Mouse (Mus musculus) hindbrain, embryonic 11.5 days (tissue): ENCODE measurements at regions not wholly inside any gene's neighbourhood (a gene's known extent, or its start where the extent isn't known, plus 50 kb on each side); places are given as distances from the start of the nearest gene placed in this dataset.
A peak's percentile ranks its signal among the peaks of the same experiment; 100 is the strongest.

Source experiments
- ATAC-seq: fragments of 200-750 bp; cut with Nextera tagmentation; 2 replicates; pipeline ENCODE4 v1.8.0; 2017; ENCODE audit warnings: mild to moderate bottlenecking, moderate TSS enrichment, moderate library complexity; ENCODE audit not compliant: low FRiP score
- DNase-seq: peaks from one replicate; pipeline ENCODE4 v3.0.0-alpha.2; 2015; ENCODE audit warnings: low spot score
- H3K27ac ChIP-seq: fragments of 300-500 bp; sonication (generic); 2 replicates; pipeline ENCODE4 v1.5.1; 2014; ENCODE audit warnings: mild to moderate bottlenecking, low read depth, low read length
- H3K27me3 ChIP-seq: fragments of 300-500 bp; sonication (generic); 2 replicates; pipeline ENCODE4 v1.6.1; 2014; ENCODE audit warnings: mild to moderate bottlenecking, low read length, moderate library complexity, mixed read lengths; ENCODE audit not compliant: control insufficient read depth, insufficient read depth
- H3K36me3 ChIP-seq: fragments of 300-500 bp; sonication (generic); 2 replicates; pipeline ENCODE4 v1.6.1; 2014; ENCODE audit warnings: mild to moderate bottlenecking, low read length, moderate library complexity, mixed read lengths; ENCODE audit not compliant: control insufficient read depth, insufficient read depth
- H3K4me1 ChIP-seq: fragments of 300-500 bp; sonication (generic); replicated peaks from 2 replicates; pipeline ENCODE4 v1.6.1; 2014; ENCODE audit warnings: low read length, mixed read lengths; ENCODE audit not compliant: control insufficient read depth, insufficient read depth
- H3K4me2 ChIP-seq: fragments of 300-500 bp; sonication (generic); replicated peaks from 2 replicates; pipeline ENCODE4 v1.6.1; 2014; ENCODE audit warnings: mild to moderate bottlenecking, low read depth, low read length
- H3K4me3 ChIP-seq: fragments of 300-500 bp; sonication (generic); 2 replicates; pipeline ENCODE4 v1.5.1; 2014; ENCODE audit warnings: low read depth, low read length
- H3K9ac ChIP-seq: fragments of 300-500 bp; sonication (generic); 2 replicates; pipeline ENCODE4 v1.6.1; 2014; ENCODE audit warnings: low read depth, low read length
- H3K9me3 ChIP-seq: fragments of 300-500 bp; sonication (generic); 2 replicates; pipeline ENCODE4 v1.6.1; 2016; ENCODE audit warnings: low read length; ENCODE audit not compliant: control insufficient read depth
- WGBS: fragments of 180-500 bp; shearing (Covaris S2); extraction: QIAGEN DNeasy Blood & Tissue Kit; methylation state at CpG from one replicate; pipeline ENCODE4 v1.1.7; 2014; 5-methylcytosine and 5-hydroxymethylcytosine counted together

DNA sequence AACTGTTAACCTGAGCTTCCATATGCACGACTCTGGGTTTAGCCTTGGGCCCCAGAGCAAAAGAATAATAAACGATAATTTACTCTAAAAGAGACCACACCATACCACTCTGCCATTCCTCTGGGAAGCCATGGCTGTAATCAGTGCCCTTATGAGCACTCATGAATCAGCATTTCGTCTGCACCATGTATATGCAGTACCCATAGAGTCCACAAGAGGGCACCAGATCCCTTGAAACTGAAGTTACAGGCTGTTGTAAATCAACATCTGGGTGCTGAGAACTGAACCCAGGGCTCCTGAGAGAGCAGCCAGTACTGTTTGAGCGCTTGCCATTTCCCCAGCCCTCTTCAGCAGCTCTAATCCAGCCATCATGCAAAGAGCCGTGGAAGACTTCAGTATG, 508.7 kb upstream of the Zdhhc25 start:
- Histone ChIP-seq H3K4me2 (no peak overlapping the region), H3K4me3 (no peak overlapping the region), H3K36me3 (no peaks in the 10 kb centered on the region), H3K9ac (no peak overlapping the region), H3K27me3 (no peaks in the 10 kb centered on the region), H3K27ac (no peak overlapping the region), H3K4me1 (no peaks in the 10 kb centered on the region), H3K9me3 (no peaks in the 10 kb centered on the region)
- DNase-seq = no peak
- WGBS = 88% methylated on average over 5 of the region's 5 CpGs
- no peak for ATAC-seq

DNA sequence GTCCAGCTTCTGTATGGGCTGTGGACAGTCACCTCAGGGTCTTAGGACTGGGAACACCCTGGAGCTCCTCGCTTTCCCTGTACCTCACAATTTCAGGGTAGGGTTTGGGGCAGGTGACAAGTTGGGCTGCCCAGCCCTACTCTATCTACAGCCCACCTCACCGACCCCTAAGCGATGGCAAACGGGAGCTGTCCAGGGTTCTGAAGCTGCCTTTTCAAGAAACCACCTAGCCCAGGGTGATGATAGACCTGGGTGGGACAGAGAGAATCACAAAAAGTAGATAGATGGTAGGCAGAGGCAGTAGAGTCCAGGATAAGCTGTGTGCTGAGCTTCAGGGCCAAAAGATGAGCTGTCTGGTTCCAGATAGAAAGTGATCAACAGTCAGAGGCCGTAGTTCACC, 479.7 kb upstream of the Zdhhc25 start:
- Histone ChIP-seq H3K4me2 (no peak overlapping the region), H3K4me3 (no peak overlapping the region), H3K27ac (no peak overlapping the region), H3K9me3 (no peaks in the 10 kb centered on the region), H3K27me3 (no peaks in the 10 kb centered on the region), H3K9ac (no peak overlapping the region), H3K36me3 (no peaks in the 10 kb centered on the region), H3K4me1 (no peaks in the 10 kb centered on the region)
- DNase-seq (peak; percentile 40), ATAC-seq (no peak)
- 52% methylated on average over 5 of the region's 5 CpGs for WGBS

DNA sequence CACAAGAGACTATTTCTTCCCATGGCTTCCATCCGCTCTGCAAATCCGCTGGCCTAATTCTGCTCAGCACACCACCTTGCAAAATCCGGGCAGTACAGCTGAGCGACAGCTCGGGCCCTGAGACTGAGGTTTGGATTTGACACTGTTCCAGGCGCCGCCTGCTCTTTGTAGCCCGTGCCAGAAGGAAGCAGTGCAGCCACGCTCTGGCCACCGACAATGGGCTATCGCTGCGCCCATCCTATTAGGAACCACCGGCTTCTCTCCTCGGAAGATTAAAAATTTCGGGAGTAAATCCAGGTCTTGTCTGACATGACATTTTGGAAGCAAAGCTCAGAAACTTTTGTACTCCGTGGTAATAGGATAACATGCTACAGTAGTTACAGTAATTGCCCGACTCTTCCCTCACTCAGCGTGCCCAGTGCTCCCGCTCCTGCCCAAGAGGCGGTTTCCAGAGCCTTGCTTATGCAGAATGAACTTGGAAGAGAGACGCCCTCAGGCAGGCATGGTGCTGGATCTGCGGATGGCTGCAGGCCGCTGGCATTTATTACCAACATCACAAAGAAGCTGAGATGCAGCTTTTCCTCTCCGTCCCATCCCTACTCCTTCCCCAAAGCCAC, 476.1 kb upstream of the Zdhhc25 start:
- Histone ChIP-seq H3K4me3 (no peak overlapping the region), H3K27me3 (no peaks in the 10 kb centered on the region), H3K9ac (no peak overlapping the region), H3K4me2 (no peak overlapping the region), H3K9me3 (no peaks in the 10 kb centered on the region), H3K4me1 (no peaks in the 10 kb centered on the region), H3K27ac (no peak overlapping the region), H3K36me3 (no peaks in the 10 kb centered on the region)
- DNase-seq (no peak), ATAC-seq (no peak)
- WGBS = 89% methylated on average over 24 of the region's 24 CpGs

DNA sequence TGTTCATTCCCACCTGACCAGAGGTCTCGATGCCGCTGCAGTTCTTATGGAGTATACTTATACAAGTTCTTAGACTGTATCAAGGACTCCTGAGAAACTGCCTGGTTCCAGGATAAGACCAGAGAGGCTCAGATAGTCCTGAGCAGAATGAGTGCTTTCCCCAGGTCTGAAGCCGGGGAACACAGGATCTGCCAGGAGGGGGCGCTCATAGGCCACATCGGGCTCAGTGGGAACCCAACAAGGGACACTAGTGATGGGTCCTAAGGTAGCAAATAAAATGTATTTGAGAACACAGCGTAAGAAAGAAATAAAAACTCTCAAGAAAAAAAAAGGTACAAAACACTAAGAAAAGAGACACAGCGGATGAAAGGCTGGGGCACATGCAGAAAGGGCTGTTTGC, 454.0 kb upstream of the Zdhhc25 start:
- Histone ChIP-seq H3K4me2 (no peak overlapping the region), H3K9ac (no peak overlapping the region)

DNA sequence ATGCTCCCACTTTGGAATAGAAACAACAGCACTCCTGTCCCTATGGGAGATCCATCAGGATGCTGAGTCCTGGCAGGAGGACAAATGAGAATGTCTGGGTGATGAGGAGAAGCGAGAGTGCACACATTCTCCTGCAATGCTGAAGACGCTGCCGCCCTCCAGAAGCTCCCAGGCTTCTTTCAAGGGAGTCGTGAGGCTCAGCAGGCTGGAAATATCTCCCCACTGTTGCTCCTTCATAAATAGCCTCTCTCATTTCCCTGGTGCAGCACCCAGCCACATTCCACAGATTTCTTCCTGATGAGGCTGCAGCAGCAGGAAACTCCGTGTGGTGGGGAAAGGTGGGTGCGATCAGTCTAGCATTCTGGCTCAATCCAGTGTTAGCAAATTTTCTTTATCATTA, 448.9 kb upstream of the Zdhhc25 start:
- no peak overlapping the region for H3K27ac ChIP-seq
- ATAC-seq (no peak), DNase-seq (no peak)
- WGBS = 83% methylated on average over 6 of the region's 6 CpGs
- H3K9me3 ChIP-seq = no peaks in the 10 kb centered on the region
- H3K4me1 ChIP-seq = no peaks in the 10 kb centered on the region
- H3K36me3 ChIP-seq = no peaks in the 10 kb centered on the region
- no peaks in the 10 kb centered on the region for H3K27me3 ChIP-seq
- no peak overlapping the region for H3K4me3 ChIP-seq
- H3K4me2 ChIP-seq = no peak overlapping the region
- H3K9ac ChIP-seq = no peak overlapping the region

More for the DNA sequence above, 454.0 kb upstream of the Zdhhc25 start:
- no peaks in the 10 kb centered on the region for H3K4me1 ChIP-seq
- no peaks in the 10 kb centered on the region for H3K9me3 ChIP-seq
- H3K36me3 ChIP-seq = no peaks in the 10 kb centered on the region
- WGBS = 47% methylated on average over 7 of the region's 7 CpGs
- H3K27me3 ChIP-seq = no peaks in the 10 kb centered on the region
- H3K27ac ChIP-seq = no peak overlapping the region
- no peak overlapping the region for H3K4me3 ChIP-seq
- DNase-seq = peak; percentile 77
- ATAC-seq = no peak

DNA sequence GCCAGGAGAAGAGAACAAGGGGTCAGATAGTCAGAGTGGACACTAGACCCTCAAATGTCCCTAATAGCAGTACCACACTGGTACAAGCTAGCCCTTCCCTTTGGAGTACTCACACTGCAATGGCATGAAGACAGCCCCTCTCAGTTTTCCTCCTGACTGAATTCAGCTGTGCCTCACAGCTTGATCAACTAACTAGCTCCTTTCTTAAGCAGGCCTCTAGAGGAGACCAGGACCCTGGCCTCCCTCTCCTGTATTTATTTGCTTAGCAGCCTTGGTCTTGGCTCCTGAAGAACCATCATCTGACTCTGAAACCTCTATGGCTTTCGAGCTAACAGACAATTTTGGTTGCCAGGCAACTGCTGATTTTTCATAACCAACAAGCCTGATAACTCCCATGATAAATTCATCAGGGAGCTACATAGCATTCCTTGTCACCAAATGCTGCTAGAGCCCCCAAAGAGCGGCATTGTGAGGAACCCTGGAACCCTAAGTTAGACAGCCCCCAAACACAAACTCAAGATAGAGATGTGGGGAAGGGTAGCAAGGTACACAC, 440.4 kb upstream of the Zdhhc25 start:
- Histone ChIP-seq H3K4me3 (no peak overlapping the region), H3K9ac (no peak overlapping the region)
- ATAC-seq = no peak

DNA sequence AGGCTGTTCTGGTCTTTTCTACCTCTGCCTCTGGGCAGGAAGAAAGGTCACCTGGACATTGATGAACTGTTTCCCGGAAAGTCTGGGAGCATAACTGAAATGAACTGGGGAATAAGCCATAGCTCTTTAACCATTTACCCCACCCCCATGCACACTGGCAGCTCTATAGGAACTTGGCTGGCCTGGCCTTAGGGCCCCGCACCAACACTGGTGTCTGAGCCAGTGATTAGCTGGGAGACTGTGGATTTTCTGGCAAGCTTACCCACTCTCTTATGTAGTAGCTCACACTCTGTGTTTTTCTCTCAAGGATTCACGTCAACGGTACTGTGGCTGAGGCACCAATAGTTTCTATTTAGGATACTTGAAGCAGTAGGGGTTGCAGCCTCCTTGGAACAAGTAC, 439.8 kb upstream of the Zdhhc25 start:
- no peaks in the 10 kb centered on the region for H3K9me3 ChIP-seq
- no peak overlapping the region for H3K9ac ChIP-seq
- no peak overlapping the region for H3K4me3 ChIP-seq
- no peaks in the 10 kb centered on the region for H3K27me3 ChIP-seq
- no peak for ATAC-seq
- no peaks in the 10 kb centered on the region for H3K4me1 ChIP-seq
- no peak overlapping the region for H3K27ac ChIP-seq
- WGBS = 89% methylated on average over 4 of the region's 4 CpGs
- no peaks in the 10 kb centered on the region for H3K36me3 ChIP-seq
- no peak overlapping the region for H3K4me2 ChIP-seq
- no peak for DNase-seq

More for the DNA sequence above, 440.4 kb upstream of the Zdhhc25 start:
- no peaks in the 10 kb centered on the region for H3K4me1 ChIP-seq
- H3K9me3 ChIP-seq = no peaks in the 10 kb centered on the region
- no peak overlapping the region for H3K4me2 ChIP-seq
- 77% methylated on average over 2 of the region's 2 CpGs for WGBS
- no peak for DNase-seq
- no peaks in the 10 kb centered on the region for H3K36me3 ChIP-seq
- H3K27me3 ChIP-seq = no peaks in the 10 kb centered on the region
- no peak overlapping the region for H3K27ac ChIP-seq

DNA sequence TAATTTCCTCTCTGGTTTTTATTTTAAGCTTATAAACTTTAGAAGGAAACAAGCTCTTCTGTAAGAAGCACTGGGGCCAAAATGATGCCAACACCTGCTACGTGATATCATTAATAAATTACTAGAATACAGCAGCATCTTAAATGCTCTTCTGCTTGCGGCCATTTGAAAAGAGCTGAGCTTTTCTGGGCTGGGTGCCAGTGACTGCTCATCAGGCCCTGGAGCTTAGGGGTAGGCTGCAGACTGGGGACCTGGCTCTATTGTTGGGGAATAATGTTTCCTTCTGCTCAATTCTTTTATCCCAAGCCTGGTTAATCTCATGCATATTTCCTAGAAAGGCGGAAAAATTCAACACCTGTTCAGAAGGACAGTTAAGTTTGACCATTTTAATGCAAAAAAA, 436.7 kb upstream of the Zdhhc25 start:
- Histone ChIP-seq H3K36me3 (no peaks in the 10 kb centered on the region), H3K9me3 (no peaks in the 10 kb centered on the region), H3K27me3 (no peaks in the 10 kb centered on the region), H3K4me2 (no peak overlapping the region), H3K4me1 (no peaks in the 10 kb centered on the region), H3K9ac (no peak overlapping the region), H3K4me3 (no peak overlapping the region), H3K27ac (no peak overlapping the region)
- no peak for ATAC-seq
- no peak for DNase-seq
- WGBS = 85% methylated on average over 3 of the region's 3 CpGs

DNA sequence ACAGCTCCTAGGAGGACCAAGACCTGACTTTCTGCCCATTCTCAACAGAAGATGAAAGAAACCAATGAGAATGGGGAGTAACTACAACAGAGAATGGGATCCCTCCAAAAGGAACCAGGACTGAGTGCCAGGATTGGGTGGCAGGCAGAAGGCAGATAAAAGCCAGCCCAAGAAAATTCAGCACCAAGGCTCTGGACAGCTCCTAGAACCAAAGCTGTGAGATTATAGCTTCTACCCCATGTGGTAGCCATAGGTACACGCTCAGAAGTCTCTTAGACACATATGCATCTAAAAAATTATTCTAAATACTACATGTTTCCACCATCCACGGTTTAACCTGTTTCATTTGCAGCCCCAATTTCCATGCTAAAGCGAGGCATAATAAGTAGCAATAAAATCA, 425.8 kb upstream of the Zdhhc25 start:
- Histone ChIP-seq H3K4me3 (no peak overlapping the region), H3K27me3 (no peaks in the 10 kb centered on the region), H3K27ac (no peak overlapping the region), H3K36me3 (no peaks in the 10 kb centered on the region), H3K9me3 (no peaks in the 10 kb centered on the region), H3K9ac (no peak overlapping the region), H3K4me1 (no peaks in the 10 kb centered on the region), H3K4me2 (no peak overlapping the region)
- no peak for ATAC-seq
- WGBS = 48% methylated on average over 3 of the region's 3 CpGs
- peak; percentile 69 for DNase-seq
